Mouse (Mus musculus) E14TG2a.4 (cell line): Measurements from ENCODE around the gene Otud4.

Source experiments
- CTCF ChIP-seq: conservative IDR thresholded peaks from 2 replicates; pipeline ENCODE4 v1.5.1; 2014; ENCODE audit warnings: low read length
- NANOG ChIP-seq: IDR thresholded peaks from 2 replicates; pipeline ENCODE4 v1.6.1; 2014; ENCODE audit warnings: borderline replicate concordance, low read length, mixed read lengths

GRCm38 (mm10) chr8:79606225-79606624 is 33.2 kb upstream of the Otud4 start:
- TF ChIP-seq CTCF (peak; percentile 58), NANOG (no peak)
